Mouse (Mus musculus) limb, embryonic 14.5 days (tissue): ENCODE results near the gene Ccdc194. TPM values are rescaled to one million over a fixed set of nuclear protein-coding genes. Genes with fewer than 3 reads are reported as not detected.

Experiments used
- ATAC-seq: fragments of 200-750 bp; cut with Nextera tagmentation; 2 replicates; pipeline ENCODE4 v1.8.0; 2017; ENCODE audit warnings: low read depth, moderate number of reproducible peaks, moderate TSS enrichment; ENCODE audit not compliant: low FRiP score
- DNase-seq: peaks from one replicate; pipeline ENCODE4 v3.0.0-alpha.2; 2015; ENCODE audit warnings: low spot score
- H3K27ac ChIP-seq: fragments of 300-500 bp; sonication (generic); replicated peaks from 2 replicates; pipeline ENCODE4 v1.5.1; 2014; ENCODE audit warnings: low read depth, mild to moderate bottlenecking, low read length, moderate library complexity, mixed read lengths
- H3K27me3 ChIP-seq: fragments of 300-500 bp; sonication (generic); 2 replicates; pipeline ENCODE4 v1.6.1; 2014; ENCODE audit warnings: low read length, mixed read lengths; ENCODE audit not compliant: control insufficient read depth, insufficient read depth
- H3K36me3 ChIP-seq: fragments of 300-500 bp; sonication (generic); 2 replicates; pipeline ENCODE4 v1.6.1; 2014; ENCODE audit warnings: mild to moderate bottlenecking, low read length, moderate library complexity, mixed read lengths; ENCODE audit not compliant: control insufficient read depth, insufficient read depth
- H3K4me1 ChIP-seq: fragments of 300-500 bp; sonication (generic); 2 replicates; pipeline ENCODE4 v1.6.1; 2014; ENCODE audit warnings: antibody characterized with exemption, low read length, mixed read lengths; ENCODE audit not compliant: control insufficient read depth, insufficient read depth
- H3K4me2 ChIP-seq: fragments of 300-500 bp; sonication (generic); replicated peaks from 2 replicates; pipeline ENCODE4 v1.6.1; 2014; ENCODE audit warnings: low read depth, mild to moderate bottlenecking, low read length, moderate library complexity; ENCODE audit not compliant: severe bottlenecking
- H3K4me3 ChIP-seq: fragments of 300-500 bp; sonication (generic); replicated peaks from 2 replicates; pipeline ENCODE4 v1.5.1; 2014; ENCODE audit warnings: low read length
- H3K9ac ChIP-seq: fragments of 300-500 bp; sonication (generic); 2 replicates; pipeline ENCODE4 v1.6.1; 2014; ENCODE audit warnings: mild to moderate bottlenecking, low read depth, low read length, moderate library complexity; ENCODE audit not compliant: severe bottlenecking
- H3K9me3 ChIP-seq: fragments of 300-500 bp; sonication (generic); 2 replicates; pipeline ENCODE4 v1.6.1; 2016; ENCODE audit warnings: low read length; ENCODE audit not compliant: control insufficient read depth
- POLR2A ChIP-seq: fragments of 200-500 bp; IDR thresholded peaks from 2 replicates; pipeline ENCODE4 v1.8.0; 2012; ENCODE audit warnings: inconsistent platforms, mild to moderate bottlenecking, moderate library complexity, borderline replicate concordance; ENCODE audit not compliant: insufficient read depth, insufficient read length; ENCODE audit errors: extremely low read depth
- WGBS: fragments of 180-500 bp; shearing (Covaris S2); extraction: QIAGEN DNeasy Blood & Tissue Kit; methylation state at CpG from one replicate; pipeline ENCODE4 v1.1.7; 2014; 5-methylcytosine and 5-hydroxymethylcytosine counted together
- polyA plus RNA-seq, 2 experiments: library from polyadenylated mRNA; depleted of rRNA in 1 of 2; stranded (reverse) in 1 of 2; unstranded in 1 of 2; fragments of >200 nt; fragmentation: Nextera tagmentation in 1 of 2; extraction: Ambion mirVana in 1 of 2; gene quantifications; 2 replicates each; pipeline versions ENCODE4 v1.2.1 to v1.2.3; 2012 to 2014

Ccdc194 gene
- polyA plus RNA-seq, 2 experiments: 1.2 to 1.6 TPM

GRCm38 (mm10) chr8:71515043-71515442 is 10.5 kb downstream of the Ccdc194 start:
- H3K4me1 ChIP-seq: no peaks in the 10 kb centered on the region
- ATAC-seq: no peak
- no peaks in the 10 kb centered on the region for H3K36me3 ChIP-seq
- H3K27me3 ChIP-seq: no peaks in the 10 kb centered on the region
- H3K9me3 ChIP-seq: no peaks in the 10 kb centered on the region
- DNase-seq: no peak
- no peak overlapping the region for H3K9ac ChIP-seq
- 77% methylated on average over 5 of the region's 5 CpGs for WGBS
- no peak for TF ChIP-seq POLR2A
- no peak overlapping the region for H3K4me3 ChIP-seq
- H3K27ac ChIP-seq: no peak overlapping the region
- no peak overlapping the region for H3K4me2 ChIP-seq

GRCm38 (mm10) chr8:71513018-71513754 is 12.3 kb downstream of the Ccdc194 start:
- peaks cover 8% of the 10 kb centered on the region for H3K27me3 ChIP-seq
- ATAC-seq: no peak
- no peak overlapping the region for H3K4me3 ChIP-seq
- H3K27ac ChIP-seq: no peak overlapping the region
- H3K36me3 ChIP-seq: no peaks in the 10 kb centered on the region
- no peak overlapping the region for H3K4me2 ChIP-seq
- DNase-seq: no peak
- no peaks in the 10 kb centered on the region for H3K9me3 ChIP-seq
- TF ChIP-seq POLR2A: no peak
- H3K9ac ChIP-seq: no peak overlapping the region
- 67% methylated on average over 13 of the region's 15 CpGs for WGBS
- H3K4me1 ChIP-seq: no peaks in the 10 kb centered on the region

- no peak within 1 kb of the TSS for H3K27ac ChIP-seq
- H3K4me3 ChIP-seq: peak within 1 kb of the TSS; percentile 5; the same call in 1 of the 2 replicates
- WGBS: 41% methylated on average over 5 of the region's 14 CpGs
Measured at GRCm38 (mm10) chr8:71511644-71512043, 13.9 kb downstream of the Ccdc194 start, which contains the start of gene Plvap. Gene Plvap, minus strand, starts transcription at chr8:71511752.

GRCm38 (mm10) chr8:71509316-71509715 is 16.2 kb downstream of the Ccdc194 start:
- H3K4me3 ChIP-seq: no peak overlapping the region
- TF ChIP-seq POLR2A: no peak
- no peaks in the 10 kb centered on the region for H3K36me3 ChIP-seq
- DNase-seq: no peak
- H3K27ac ChIP-seq: no peak overlapping the region
- ATAC-seq: no peak
- H3K4me1 ChIP-seq: no peaks in the 10 kb centered on the region
- H3K9ac ChIP-seq: no peak overlapping the region
- H3K9me3 ChIP-seq: no peaks in the 10 kb centered on the region
- H3K4me2 ChIP-seq: no peak overlapping the region
- peaks cover 31% of the 10 kb centered on the region for H3K27me3 ChIP-seq
- whole genome bisulfite sequencing: 47% methylated on average over 2 of the region's 2 CpGs

More at GRCm38 (mm10) chr8:71511644-71512043, 13.9 kb downstream of the Ccdc194 start, which contains the start of gene Plvap:
- no peak for TF ChIP-seq POLR2A
- DNase-seq: no peak
- H3K4me1 ChIP-seq: no peaks in the 10 kb centered on the region
- no peak within 1 kb of the TSS for H3K4me2 ChIP-seq
- no peak within 1 kb of the TSS for H3K9ac ChIP-seq
- H3K36me3 ChIP-seq: no peaks in the 10 kb centered on the region
- no peaks in the 10 kb centered on the region for H3K9me3 ChIP-seq
- ATAC-seq: no peak
- H3K27me3 ChIP-seq: peaks cover 23% of the 10 kb centered on the region

DNA sequence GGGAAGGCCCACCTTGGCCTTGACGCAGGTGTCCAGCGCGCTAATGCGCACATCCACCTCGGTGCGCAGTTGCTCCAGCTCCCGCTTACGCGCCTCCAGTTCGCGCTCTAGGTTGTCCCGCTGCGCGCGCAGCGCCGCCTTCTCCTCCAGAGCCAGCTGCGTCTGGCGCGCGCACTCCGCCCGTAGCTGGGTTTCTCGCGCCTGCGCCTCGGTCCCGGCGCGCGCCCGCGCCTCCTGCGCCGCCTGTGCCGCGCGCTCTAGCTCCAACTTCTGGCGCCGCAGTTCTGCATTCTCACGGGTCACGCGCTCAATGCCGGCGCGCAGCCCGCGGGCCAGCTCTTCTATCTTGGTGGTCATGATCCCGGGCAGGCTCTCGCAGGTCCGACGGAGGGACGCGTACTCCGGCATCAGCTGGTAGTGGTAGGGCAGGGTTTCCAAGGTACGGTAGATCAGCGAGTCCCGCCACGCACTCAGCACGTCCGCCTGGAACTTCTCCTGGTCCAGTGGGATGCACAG is 17.9 kb downstream of the Ccdc194 start:
- TF ChIP-seq POLR2A: no peak
- peak overlapping the region; percentile 12; the same call in 1 of the 2 replicates for H3K9ac ChIP-seq
- peak; percentile 75 for ATAC-seq
- no peaks in the 10 kb centered on the region for H3K4me1 ChIP-seq
- peak; percentile 91 for DNase-seq
- peak overlapping the region; percentile 65 for H3K4me2 ChIP-seq
- H3K36me3 ChIP-seq: no peaks in the 10 kb centered on the region
- 3% methylated on average over 54 of the region's 61 CpGs for WGBS
- peaks cover 31% of the 10 kb centered on the region for H3K27me3 ChIP-seq
- peak overlapping the region; percentile 38 for H3K4me3 ChIP-seq
- H3K27ac ChIP-seq: no peak overlapping the region
- no peaks in the 10 kb centered on the region for H3K9me3 ChIP-seq
